Mouse (Mus musculus): ENCODE results near the gene Olfr1499.
"Not testable (repeated sequence)": the region's sequence is repeated elsewhere in the genome, so short reads cannot be mapped to it uniquely, and the experiment has no call there.

Olfr1499 gene

DNA sequence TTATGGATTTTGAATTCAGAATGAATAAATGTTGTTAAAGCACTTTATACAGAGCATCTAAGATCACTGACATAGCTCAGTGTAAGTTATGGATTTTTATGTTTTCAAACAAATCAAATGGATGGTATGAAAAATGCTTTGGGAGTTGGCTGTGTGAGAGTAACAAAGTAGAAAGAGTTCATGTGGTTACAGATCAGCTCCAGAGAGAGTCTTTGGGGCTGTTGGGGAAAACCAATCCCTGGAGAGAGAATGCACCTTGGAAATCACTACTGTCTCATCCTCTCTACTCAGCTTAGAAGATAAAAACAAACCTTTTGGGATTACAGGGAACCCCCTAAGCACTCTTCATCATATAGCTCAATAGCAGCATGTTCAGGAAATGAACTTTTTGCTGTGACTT, at the start of gene Olfr1499:
TSS of gene Olfr1499 (minus strand) at position 101 of the 400 bp plus-strand sequence.
- no peak for DNase-seq (ENCODE audit: low spot score)

DNA sequence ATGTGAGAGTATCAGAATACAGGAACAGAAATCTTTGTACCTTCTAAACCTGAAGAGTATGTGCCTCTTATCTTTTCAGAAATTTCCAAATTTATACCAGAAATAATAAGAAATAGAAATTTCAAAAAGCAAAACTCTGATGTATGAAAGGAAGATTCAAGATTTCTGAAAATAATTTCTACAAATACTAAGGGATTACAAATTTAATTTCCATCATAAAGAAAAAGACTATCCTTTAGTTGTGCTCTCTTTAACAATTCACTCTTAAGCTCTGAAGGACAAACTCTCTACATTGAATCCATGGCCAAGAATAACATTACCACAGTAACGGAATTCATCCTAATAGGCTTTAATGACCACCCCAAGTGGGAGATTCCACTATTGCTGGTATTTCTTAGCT, 42.2 kb upstream of the Olfr1499 start, which contains the start of gene Olfr1502:
TSS of gene Olfr1502 (plus strand) at position 301 of the 400 bp plus-strand sequence.
- no peak for DNase-seq (ENCODE audit: low spot score)

DNA sequence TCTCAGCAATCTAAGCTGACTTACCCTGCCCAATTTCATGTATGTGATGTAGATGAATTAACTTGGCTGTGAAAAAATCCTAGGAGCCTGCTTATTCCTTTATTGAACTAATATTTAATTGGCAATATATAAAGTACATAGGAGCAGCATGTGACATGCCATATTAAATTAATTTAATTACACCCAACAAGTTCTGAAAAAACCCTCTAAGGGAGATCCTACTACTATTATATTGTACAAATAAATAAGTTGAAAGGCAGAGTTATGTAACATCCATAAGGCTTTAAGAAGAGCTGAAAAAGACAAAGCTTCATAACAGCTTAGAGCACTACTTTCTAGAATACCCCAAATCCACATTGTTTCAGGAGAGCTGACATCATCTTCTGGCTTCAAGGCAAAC, 31.3 kb upstream of the Olfr1499 start, which contains the start of gene Olfr1501:
TSS of gene Olfr1501 (minus strand) at position 101 of the 400 bp plus-strand sequence.
- DNase-seq (ENCODE audit: low spot score), result not testable (repeated sequence)

DNA sequence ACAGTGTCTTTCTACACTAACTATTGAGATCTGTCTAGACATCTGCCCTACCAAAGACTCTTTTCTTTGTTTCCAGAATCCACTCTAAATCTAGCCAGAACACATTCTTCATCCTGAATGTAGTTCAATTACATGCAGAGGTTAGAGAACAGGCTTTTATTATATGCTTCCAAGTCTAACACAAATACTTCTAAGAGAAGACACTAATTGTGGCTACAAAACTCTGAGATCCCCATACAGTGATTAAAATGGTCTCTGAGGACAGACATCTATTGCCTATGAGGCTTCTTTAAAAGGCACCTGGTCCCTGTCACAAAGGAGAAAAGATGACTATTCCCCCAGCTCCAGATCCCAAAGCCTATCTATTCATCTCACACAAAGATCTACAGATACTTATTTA, 11.1 kb upstream of the Olfr1499 start, which contains the start of gene Olfr1500:
TSS of gene Olfr1500 (minus strand) at position 101 of the 400 bp plus-strand sequence.
- no peak for DNase-seq (ENCODE audit: low spot score)

DNA sequence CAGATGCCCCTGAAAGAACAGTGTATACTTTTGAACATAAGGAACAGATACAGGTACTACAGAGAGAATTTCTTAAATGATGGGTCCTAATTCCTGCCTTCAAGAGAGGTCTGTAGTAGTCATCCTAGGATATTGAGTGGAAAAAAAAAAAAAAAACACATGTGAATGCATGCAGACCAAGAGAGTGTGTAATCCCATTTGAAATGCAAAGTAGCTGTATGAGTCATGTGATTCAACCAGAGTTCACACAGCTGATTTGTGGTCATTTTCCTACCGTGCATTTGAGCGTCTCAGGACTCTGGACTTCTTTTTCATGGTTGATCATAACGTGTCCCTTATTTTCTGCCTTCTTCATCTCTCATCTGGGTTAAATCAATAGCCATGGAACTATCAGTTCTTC, 9.2 kb upstream of the Olfr1499 start:
- no peak for DNase-seq (ENCODE audit: low spot score)

DNA sequence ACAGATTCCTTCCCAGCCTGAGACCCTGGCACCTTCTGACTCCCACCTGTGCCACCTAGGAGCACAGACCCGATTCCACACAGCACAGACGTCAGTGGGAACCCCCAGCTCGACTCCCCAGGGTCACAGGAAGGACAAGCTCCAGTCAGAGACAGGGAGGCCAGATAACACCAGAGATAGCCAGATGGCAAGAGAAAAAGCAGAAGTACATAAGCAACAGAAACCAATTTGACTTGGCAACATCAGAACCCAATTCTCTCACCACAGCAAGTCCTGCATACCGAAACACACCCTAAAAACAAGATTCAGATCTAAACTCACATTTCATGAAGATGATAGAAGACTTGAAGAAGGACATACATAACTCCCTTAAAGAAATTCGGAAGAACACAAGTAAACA, 1.6 kb upstream of the Olfr1499 start:
- DNase-seq (ENCODE audit: low spot score), result no peak

DNA sequence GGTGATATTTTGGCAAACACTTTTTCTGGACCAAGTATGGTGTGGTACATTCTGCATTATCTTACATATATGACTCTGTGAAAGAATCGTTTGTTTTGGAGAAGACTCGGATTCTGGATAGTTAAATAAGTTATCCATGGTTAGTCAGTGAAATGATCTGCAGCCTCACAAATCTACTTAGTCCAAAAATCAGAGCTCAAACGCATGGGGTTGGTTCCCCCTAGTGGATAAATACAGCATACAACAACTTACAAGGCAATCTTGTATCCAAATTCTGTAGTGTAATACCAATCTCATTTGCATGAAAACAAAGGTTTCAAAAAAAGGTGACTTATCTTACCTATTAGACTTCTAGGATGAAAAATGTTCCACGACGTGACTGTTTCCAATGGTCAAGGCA, 420 bp downstream of the Olfr1499 start:
- DNase-seq (ENCODE audit: low spot score), result no peak

DNA sequence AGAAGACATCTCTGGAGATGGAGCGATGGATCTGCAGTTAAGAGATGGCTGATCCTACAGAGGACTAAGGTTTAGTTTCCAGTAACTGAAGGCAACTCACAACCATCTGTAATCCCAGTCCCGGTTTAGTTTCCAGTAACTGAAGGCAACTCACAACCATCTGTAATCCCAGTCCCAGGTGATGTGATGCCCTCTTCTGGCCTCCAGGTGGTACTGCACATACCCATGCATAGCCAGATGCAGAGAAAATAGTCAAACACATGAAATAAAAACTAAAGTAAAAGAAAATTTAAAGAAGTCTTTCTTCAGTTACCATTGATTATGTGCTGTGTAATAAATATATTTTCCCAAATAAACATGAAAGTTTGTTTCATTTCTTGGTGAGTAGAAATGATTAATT, 6.4 kb downstream of the Olfr1499 start:
- DNase-seq (ENCODE audit: low spot score), result no peak

DNA sequence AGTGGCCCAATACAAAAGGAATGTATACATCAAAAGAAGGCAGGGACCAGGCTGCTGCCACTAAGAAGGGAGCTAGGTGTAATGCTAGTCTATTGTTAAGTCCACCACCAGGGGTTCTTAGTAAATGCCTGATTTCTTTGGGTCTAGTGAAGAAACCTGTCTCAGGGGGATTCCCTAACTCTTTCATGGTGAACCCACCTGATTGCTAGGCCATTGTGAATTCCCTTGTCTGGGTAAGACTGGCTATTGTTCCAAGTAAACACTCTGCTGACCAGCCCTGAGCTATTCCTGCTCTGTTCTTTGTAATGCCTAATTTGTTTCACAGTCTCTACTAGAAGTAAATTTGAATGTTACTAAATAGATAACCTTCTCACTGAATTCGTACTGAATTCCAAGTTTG, 13.8 kb downstream of the Olfr1499 start:
- not testable (repeated sequence) for DNase-seq (ENCODE audit: low spot score)

DNA sequence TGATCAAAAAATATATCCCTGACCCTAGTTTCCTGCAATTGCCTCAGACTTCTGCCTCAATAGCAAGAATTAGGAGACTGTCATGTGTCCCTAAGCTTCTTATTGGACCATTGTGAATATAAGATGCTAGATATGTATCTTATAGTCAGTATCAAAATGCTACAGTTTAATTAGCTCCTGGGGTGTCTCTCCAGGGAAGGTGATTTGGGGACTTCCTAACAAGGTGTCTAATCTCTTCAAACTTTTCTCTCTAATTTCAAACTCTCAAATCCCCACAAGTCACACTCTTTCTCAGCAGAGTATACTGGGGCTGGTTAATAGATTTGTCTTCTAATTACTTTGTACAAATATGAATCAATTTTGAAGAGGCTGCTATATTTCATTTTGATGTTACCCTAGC, 21.1 kb downstream of the Olfr1499 start, which contains the start of gene Olfr1497:
TSS of gene Olfr1497 (minus strand) at position 101 of the 400 bp plus-strand sequence.
- DNase-seq (ENCODE audit: low spot score), result no peak

DNA sequence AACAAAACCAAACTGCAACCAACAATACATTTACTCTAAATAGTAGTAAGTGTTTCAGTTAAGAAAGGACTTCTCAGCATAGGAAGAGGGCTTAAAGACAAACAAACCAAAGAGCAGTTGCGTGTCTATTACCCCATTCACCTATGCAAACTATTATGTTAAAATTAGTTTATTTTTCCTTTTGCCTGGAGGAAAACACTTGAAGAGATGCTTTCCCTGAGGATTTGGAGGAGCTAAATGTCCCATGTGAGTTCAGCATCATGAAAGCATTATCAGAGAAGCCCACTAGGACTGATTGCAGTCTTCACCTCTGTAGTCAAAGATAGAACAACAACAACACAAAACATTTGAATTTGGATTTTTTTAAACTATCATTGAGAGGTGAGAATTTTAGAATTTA, 41.7 kb downstream of the Olfr1499 start, which contains the start of gene Olfr1496:
TSS of gene Olfr1496 (plus strand) at position 301 of the 400 bp plus-strand sequence.
- no peak for DNase-seq (ENCODE audit: low spot score)

DNA sequence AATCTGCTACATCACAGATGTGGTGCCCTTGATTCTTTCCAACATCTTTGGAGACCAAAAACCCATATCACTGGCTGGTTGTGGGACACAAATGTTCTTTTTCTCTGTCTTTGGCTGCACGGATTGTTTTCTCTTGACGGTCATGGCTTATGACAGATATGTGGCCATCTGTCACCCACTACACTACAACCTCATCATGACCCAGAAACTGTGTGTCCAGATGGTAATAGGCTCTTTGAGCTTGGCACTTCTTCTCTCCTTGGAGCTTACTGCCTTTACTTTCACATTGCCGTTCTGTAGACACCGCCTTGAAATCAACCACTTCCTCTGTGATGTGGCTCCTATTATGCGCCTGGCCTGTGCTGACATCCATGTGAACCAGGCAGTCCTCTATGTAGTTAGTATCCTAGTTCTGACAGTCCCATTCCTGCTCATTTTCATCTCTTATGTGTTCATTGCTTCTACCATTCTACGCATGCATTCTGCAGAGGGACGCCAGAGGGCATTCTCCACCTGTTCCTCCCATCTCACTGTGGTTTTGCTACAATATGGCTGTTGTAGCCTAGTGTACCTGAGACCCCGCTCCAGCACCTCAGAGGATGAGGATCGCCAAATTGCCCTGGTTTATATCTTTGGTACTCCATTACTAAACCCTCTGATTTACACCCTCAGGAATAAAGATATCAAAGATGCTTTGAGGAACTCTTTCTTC, 50.5 kb downstream of the Olfr1499 start:
- DNase-seq (ENCODE audit: low spot score), result no peak

DNA sequence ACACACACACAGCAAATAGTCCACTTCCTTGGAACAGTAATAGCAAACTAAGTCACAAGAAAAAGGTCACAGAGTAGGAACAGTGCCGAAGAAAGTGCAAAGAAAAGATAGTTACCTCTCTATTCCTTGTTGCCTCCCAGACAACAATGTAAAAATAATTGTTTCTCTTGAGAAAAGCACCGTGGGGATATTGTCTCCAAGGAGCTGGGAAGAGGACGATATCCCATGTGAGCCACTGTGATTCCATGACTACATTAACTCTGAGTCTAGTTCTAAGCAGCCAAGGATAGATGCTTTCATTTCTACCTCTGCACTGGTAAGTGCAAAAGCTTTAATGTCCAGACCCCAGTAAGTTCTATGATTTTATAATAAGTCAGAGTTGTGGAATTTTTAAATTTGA, 54.9 kb downstream of the Olfr1499 start, which contains the start of gene Olfr1495:
TSS of gene Olfr1495 (plus strand) at position 301 of the 400 bp plus-strand sequence.
- DNase-seq (ENCODE audit: low spot score), result no peak
